Mouse (Mus musculus) liver, postnatal 0 days (tissue): ENCODE measurements around the gene Zfp346.

ENCODE experiments used
- CTCF ChIP-seq: sonication (generic); IDR thresholded peaks from 2 replicates; pipeline ENCODE4 v1.5.1; 2016; ENCODE audit warnings: antibody characterized with exemption, low read depth
- EP300 ChIP-seq: IDR thresholded peaks from 2 replicates; pipeline ENCODE4 v1.6.1; 2016; ENCODE audit warnings: antibody characterized with exemption, low read depth, mild to moderate bottlenecking

DNA sequence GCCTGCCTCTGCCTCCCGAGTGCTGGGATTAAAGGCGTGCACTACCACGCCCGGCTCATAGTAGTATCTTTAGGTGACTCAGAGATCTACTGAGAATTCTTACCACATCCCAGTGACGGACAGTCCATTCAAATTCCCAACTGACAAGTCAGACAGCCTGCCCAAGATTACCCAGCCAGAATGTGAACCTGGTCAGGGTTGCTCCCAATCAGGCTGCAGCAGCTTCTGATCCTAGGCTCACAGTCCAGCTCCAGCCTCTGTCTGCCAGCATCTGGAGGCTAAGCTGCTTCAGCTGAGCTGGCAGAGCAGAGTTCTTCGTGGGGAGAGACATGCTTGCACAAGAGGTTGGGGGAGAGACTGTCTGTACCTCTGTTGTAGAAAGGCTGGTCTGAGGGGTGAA lies 78.3 kb downstream of the Zfp346 start:
- no peak for TF ChIP-seq CTCF
- no peak for TF ChIP-seq EP300
